Mouse (Mus musculus) midbrain, embryonic 16.5 days (tissue): ENCODE data around the gene Arhgef19. TPM values are rescaled to one million over a fixed set of nuclear protein-coding genes. Genes with fewer than 3 reads are reported as not detected.

Experiments used
- ATAC-seq: fragments of 200-750 bp; cut with Nextera tagmentation; 2 replicates; pipeline ENCODE4 v1.8.0; 2017; ENCODE audit warnings: moderate TSS enrichment
- H3K27ac ChIP-seq: fragments of 300-500 bp; sonication (generic); 2 replicates; pipeline ENCODE4 v1.5.1; 2014; ENCODE audit warnings: mild to moderate bottlenecking, low read length, mixed read lengths
- H3K27me3 ChIP-seq: fragments of 300-500 bp; sonication (generic); 2 replicates; pipeline ENCODE4 v1.6.1; 2014; ENCODE audit warnings: low read depth, low read length, mixed read lengths; ENCODE audit not compliant: control insufficient read depth, insufficient read depth
- H3K36me3 ChIP-seq: fragments of 300-500 bp; sonication (generic); 2 replicates; pipeline ENCODE4 v1.6.1; 2014; ENCODE audit warnings: mild to moderate bottlenecking, low read length, moderate library complexity, mixed read lengths; ENCODE audit not compliant: control insufficient read depth, insufficient read depth
- H3K4me1 ChIP-seq: fragments of 300-500 bp; sonication (generic); 2 replicates; pipeline ENCODE4 v1.6.1; 2014; ENCODE audit warnings: mild to moderate bottlenecking, low read length, mixed read lengths; ENCODE audit not compliant: control insufficient read depth, insufficient read depth
- H3K4me2 ChIP-seq: fragments of 300-500 bp; sonication (generic); 2 replicates; pipeline ENCODE4 v1.6.1; 2014; ENCODE audit warnings: mild to moderate bottlenecking, low read length, mixed read lengths
- H3K4me3 ChIP-seq: fragments of 300-500 bp; sonication (generic); 2 replicates; pipeline ENCODE4 v1.5.1; 2014; ENCODE audit warnings: low read depth, mild to moderate bottlenecking, low read length, moderate library complexity, mixed read lengths
- H3K9ac ChIP-seq: fragments of 300-500 bp; sonication (generic); 2 replicates; pipeline ENCODE4 v1.6.1; 2014; ENCODE audit warnings: low read depth, low read length, mixed read lengths
- H3K9me3 ChIP-seq: fragments of 300-500 bp; sonication (generic); replicated peaks from 2 replicates; pipeline ENCODE4 v1.6.1; 2014; ENCODE audit warnings: mild to moderate bottlenecking, low read length, mixed read lengths; ENCODE audit not compliant: control insufficient read depth, poor library complexity, severe bottlenecking
- WGBS: fragments of 180-500 bp; shearing (Covaris S2); extraction: QIAGEN DNeasy Blood & Tissue Kit; methylation state at CpG from one replicate; pipeline ENCODE4 v1.1.7; 2014; 5-methylcytosine and 5-hydroxymethylcytosine counted together
- polyA plus RNA-seq: library from polyadenylated mRNA; unstranded; fragments of >200 nt; fragmentation: Nextera tagmentation; extraction: Ambion mirVana; gene quantifications from 2 replicates; pipeline ENCODE4 v1.2.1, GENCODE M21; 2015

Gene Arhgef19
- polyA plus RNA-seq, 1 experiment from 2014 or later = 1.3 TPM

GRCm38 (mm10) chr4:141303402-141304222 is 64.3 kb downstream of the Arhgef19 start:
- Histone ChIP-seq H3K27me3 (peaks cover 18% of the 10 kb centered on the region), H3K27ac (no peak overlapping the region), H3K9ac (no peak overlapping the region), H3K4me3 (no peak overlapping the region), H3K4me2 (no peak overlapping the region), H3K4me1 (peaks cover 13% of the 10 kb centered on the region), H3K36me3 (no peaks in the 10 kb centered on the region), H3K9me3 (no peaks in the 10 kb centered on the region)
- WGBS = 54% methylated on average over 7 of the region's 7 CpGs
- no peak for ATAC-seq

GRCm38 (mm10) chr4:141304223-141304611 is 64.9 kb downstream of the Arhgef19 start:
- no peaks in the 10 kb centered on the region for H3K36me3 ChIP-seq
- H3K27me3 ChIP-seq = peaks cover 15% of the 10 kb centered on the region
- no peak for ATAC-seq
- no peak overlapping the region for H3K27ac ChIP-seq
- H3K4me3 ChIP-seq = no peak overlapping the region
- no peak overlapping the region for H3K4me2 ChIP-seq
- whole genome bisulfite sequencing = 75% methylated on average over 4 of the region's 4 CpGs
- peaks cover 13% of the 10 kb centered on the region for H3K4me1 ChIP-seq
- no peak overlapping the region for H3K9ac ChIP-seq
- H3K9me3 ChIP-seq = no peaks in the 10 kb centered on the region

GRCm38 (mm10) chr4:141306057-141306456 is 66.8 kb downstream of the Arhgef19 start:
- Histone ChIP-seq H3K9ac (no peak overlapping the region), H3K4me2 (no peak overlapping the region), H3K27ac (no peak overlapping the region), H3K4me1 (peaks cover 23% of the 10 kb centered on the region), H3K9me3 (no peaks in the 10 kb centered on the region), H3K4me3 (no peak overlapping the region), H3K36me3 (no peaks in the 10 kb centered on the region), H3K27me3 (peaks cover 12% of the 10 kb centered on the region; the same call in 1 of the 2 replicates)
- ATAC-seq = no peak
- WGBS = 32% methylated on average over 8 of the region's 8 CpGs

Other genes starting within 250 kb of the Arhgef19 start
- gene Mfap2, start 229.1 kb upstream of the Arhgef19 start, polyA plus RNA-seq = 121 and 141 TPM in 2 replicates
- 5.3 and 6.3 TPM in 2 replicates for gene Crocc, start 178.9 kb upstream of the Arhgef19 start, polyA plus RNA-seq
- 52.5 and 55.9 TPM in 2 replicates for gene Necap2, start 161.1 kb upstream of the Arhgef19 start, polyA plus RNA-seq
- 0.39 TPM in 1 of 2 replicates, not detected in the other for gene Spata21, start 151.2 kb upstream of the Arhgef19 start, polyA plus RNA-seq
- 24.5 and 25.1 TPM in 2 replicates for gene Szrd1, start 99.7 kb upstream of the Arhgef19 start, polyA plus RNA-seq
- gene Fbxo42, start 91.6 kb upstream of the Arhgef19 start, polyA plus RNA-seq = 25.5 TPM in 2 replicates
- gene Rsg1, start 25.5 kb upstream of the Arhgef19 start, polyA plus RNA-seq = 7.9 and 10.5 TPM in 2 replicates
- 0.94 and 1.0 TPM in 2 replicates for gene Epha2, start 61.7 kb downstream of the Arhgef19 start, polyA plus RNA-seq
- gene Fam131c, start 128.7 kb downstream of the Arhgef19 start, polyA plus RNA-seq = 39.5 and 50.1 TPM in 2 replicates
- gene Clcnka, start 159.2 kb downstream of the Arhgef19 start, polyA plus RNA-seq = 0.19 TPM in 1 of 2 replicates, not detected in the other
- not detected in 2 replicates for gene Clcnkb, start 176.5 kb downstream of the Arhgef19 start, polyA plus RNA-seq
- not detected in 2 replicates for gene Hspb7, start 181.3 kb downstream of the Arhgef19 start, polyA plus RNA-seq
- gene Srarp, start 196.6 kb downstream of the Arhgef19 start, polyA plus RNA-seq = 0.62 TPM in 1 of 2 replicates, not detected in the other
- gene Zbtb17, start 205.2 kb downstream of the Arhgef19 start, polyA plus RNA-seq = 42.7 and 48.2 TPM in 2 replicates